Mouse (Mus musculus) embryonic stem cell, embryonic (primary cell): Measurements from ENCODE around the gene Dus1l.
"Not testable (repeated sequence)": the region's sequence is repeated elsewhere in the genome, so short reads cannot be mapped to it uniquely, and the experiment has no call there.

ENCODE experiments used
- CTCF ChIA-PET, 4 experiments: fragments of 300-600 bp in 2 of 4; fragments of 350-600 bp in 2 of 4; sonication (Branson Sonifier 250); formaldehyde crosslinking; loops; one replicate each; lab custom pipeline; 2022; ENCODE audit warnings: inconsistent platforms in 2 of 4; lab: Charles Lee
- POLR2A ChIA-PET, 4 experiments: fragments of 300-600 bp in 2 of 4; fragments of 350-600 bp in 2 of 4; sonication (Branson Sonifier 250); formaldehyde crosslinking; loops; one replicate each; lab custom pipeline; 2022; ENCODE audit warnings: antibody characterized with exemption in 4 of 4, inconsistent platforms in 1 of 4; lab: Charles Lee

Gene Dus1l

DNA sequence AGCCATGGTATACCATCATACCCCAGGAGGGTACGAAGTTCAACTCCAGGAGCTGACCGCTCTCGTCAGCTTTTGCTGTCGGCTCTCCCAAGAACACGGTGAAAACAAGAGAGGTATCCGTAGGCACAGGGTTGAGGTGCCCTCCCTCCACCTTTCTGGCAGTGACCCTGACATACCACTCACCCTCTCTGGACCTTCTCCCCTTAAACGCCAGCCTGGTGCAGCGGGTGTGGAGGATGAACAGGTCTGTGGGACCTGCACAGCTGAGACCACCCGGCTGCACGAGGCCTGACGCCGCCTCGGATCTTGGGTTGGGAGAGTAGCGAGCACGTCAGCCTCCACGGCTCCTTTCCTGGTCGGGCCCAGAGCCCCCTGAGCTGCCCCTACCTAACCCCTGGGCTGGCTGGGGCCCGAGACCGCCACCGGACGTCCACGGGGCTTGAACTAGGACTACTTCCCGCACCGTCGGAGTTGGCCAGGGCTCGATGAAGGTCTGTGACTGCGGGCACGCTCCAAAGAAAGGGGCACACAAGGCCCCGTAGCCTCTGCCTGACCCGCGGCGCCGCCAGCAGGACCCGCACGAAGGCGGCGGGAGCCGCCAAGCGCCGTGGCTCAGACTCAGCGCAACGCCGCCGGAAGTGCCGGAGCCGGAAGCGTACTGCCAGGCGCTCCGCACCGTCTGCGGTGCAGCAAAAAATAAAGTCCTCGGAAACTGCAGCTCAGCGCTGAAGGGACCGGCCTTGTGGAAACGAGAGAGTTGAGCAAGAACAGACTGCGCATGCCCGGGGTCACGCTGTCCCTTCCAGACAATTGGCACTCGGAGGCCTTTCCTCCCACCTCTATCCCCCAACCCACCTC, at the start of gene Dus1l:
Gene Dus1l (minus strand): TSS at position 648 of the 858 bp plus-strand sequence.
- CTCF ChIA-PET: interaction anchor here (0.7 to 3.6 kb wide), 13 partner anchors 10 to 489 kb away, joined by 3 to 12 read pairs (median 4); partner anchors contain the start of genes Rac3 (in 2 of the 4) and Rfng (in 1 of the 4)
- POLR2A ChIA-PET: interaction anchor here (0.6 to 3.1 kb wide), 43 partner anchors 9 to 866 kb away, joined by 3 to 28 read pairs (median 4); partner anchors contain the start of genes Gps1 (in 2 of the 4), Rfng (in 2 of the 4), Arl16 (in 1 of the 4) and Cenpx (in 1 of the 4)

DNA sequence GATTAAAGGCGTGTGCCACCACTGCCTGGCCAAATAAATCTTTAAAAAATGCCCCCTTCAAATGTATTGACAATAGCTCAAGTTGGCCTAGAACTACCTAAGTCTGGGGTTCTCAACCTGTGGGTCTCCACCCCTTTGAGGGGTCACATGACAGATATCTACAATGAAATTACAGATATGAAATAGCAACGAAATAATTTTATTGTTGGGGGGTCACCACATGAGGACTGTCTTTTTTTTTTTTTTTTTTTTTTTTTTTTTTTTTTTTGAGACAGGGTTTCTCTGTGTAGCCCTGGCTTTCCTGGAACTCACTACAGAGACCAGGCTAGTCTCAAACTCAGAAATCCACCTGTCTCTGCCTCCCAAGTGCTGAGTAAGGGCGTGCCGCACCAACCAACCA, 48.1 kb upstream of the Dus1l start:
- ChIA-PET POLR2A (interaction anchor here in 3 of 4 experiments (0.6 to 11.8 kb wide), 7 partner anchors 7 to 302 kb away, joined by 3 to 190 read pairs (median 4); partner anchors contain the start of gene Tex19.1 (in 1 of the 3)), CTCF (interaction anchor here in 2 of 4 experiments (0.7 kb wide), 2 partner anchors 111 to 193 kb away, joined by 3 to 6 read pairs; no protein-coding TSS in a partner anchor)

DNA sequence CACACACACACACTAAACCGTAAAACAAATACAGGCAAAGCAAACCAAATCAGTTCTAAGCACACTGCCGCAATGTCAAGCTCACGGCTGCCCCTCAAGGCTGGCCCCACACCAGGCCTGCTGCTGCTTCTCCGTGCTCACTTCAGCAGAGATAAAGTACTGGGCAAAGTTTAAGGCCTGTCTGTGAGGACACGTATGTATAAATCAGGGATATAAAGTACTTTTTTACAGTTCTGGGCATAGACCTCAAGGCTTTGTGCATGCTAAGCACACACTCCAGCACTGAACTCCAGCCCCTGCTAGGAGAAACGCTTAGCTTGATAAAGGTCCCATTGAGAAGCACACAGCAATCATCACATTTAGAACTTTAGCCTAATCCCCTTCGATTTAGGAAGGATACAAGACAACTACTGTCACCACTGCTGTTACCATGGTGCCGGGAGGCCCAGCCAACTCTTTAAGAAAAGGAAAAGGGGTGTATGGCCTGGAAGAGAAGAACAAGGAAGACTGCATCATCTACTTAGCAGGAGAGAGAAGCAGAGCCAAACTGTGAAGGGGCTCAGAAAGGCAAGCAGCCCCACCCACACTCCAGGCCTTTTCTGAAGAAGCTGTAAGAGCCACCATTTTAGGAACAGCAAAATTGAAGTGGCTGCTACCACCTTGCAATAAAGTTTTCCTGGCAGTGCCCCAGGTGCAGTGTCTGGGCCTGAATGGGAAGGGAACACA, 37.5 kb upstream of the Dus1l start:
- POLR2A ChIA-PET: interaction anchor here in 3 of 4 experiments (0.5 to 11.8 kb wide), 34 partner anchors 9 to 954 kb away, joined by 3 to 190 read pairs (median 3); partner anchors contain the start of genes Fasn (in 3 of the 3), Dus1l (in 1 of the 3), Pycr1 (in 1 of the 3) and Rac3 (in 1 of the 3)
- CTCF ChIA-PET: interaction anchor here in 1 of 4 experiments (0.7 kb wide), 1 partner anchor 70 kb away, joined by 4 read pairs; no protein-coding TSS in a partner anchor

DNA sequence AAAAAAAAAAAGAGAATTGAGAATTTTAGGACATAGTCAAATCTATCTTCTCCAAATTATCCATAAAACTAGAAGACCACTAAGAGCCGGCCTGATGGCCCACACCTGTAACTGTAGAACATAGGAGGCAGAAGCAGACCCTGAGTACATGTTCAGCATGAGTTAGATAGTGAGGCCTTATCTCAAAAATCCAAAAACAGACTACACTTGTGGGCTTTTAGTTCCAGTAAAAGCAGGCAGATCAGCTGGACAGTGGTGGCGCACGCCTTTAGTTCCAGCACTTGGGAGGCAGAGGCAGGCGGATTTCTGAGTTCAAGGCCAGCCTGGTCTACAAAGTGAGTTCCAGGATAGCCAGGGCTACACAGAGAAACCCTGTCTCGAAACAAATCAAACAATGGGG, 36.8 kb upstream of the Dus1l start:
- CTCF ChIA-PET: not testable (repeated sequence)
- POLR2A ChIA-PET: interaction anchor here in 3 of 4 experiments (0.9 to 11.8 kb wide), 14 partner anchors 8 to 227 kb away, joined by 3 to 190 read pairs (median 4); partner anchors contain the start of genes Fasn (in 3 of the 3), Pycr1 (in 1 of the 3) and Rac3 (in 1 of the 3)

DNA sequence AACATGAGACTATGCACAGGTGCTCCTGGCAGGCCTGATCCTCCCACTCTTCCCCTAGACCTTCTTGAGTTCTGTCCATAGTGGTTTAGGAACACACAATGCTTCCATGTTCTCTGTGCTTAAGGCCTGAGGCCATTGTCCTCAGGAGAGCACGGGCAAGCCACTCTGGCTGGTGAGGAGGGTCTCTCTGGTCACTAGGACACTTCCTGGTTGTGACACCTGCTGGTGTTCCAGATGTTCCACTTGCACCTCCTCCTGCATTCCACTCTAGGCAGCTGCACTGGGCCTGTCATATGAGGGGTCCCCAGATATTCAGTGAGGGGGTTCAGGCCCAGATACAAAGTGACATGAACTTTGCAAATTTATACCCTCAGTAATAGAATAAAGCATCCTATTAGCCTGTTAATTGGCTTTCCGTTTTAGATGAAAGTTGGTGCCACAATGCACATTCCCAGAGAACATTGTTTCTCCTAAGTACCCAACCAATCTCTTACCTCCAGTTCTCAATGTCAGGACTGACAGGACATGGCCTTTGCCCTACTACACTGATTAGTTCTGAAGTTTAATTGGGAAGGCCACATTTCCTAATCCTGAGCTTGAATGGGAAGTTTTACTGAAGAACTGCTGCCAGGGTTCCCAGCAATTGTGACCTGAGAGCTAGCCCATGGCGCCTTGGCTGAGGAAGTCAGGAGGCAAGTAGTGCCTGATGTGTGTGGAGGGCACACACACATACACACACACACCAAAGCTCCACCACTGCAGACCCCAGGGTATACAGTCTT, 35.6 kb upstream of the Dus1l start:
- CTCF ChIA-PET: no interaction called here
- POLR2A ChIA-PET: interaction anchor here in 2 of 4 experiments (1.1 to 16.3 kb wide), 6 partner anchors 8 to 22 kb away, joined by 3 to 274 read pairs (median 106); partner anchors contain the start of gene Fasn (in 1 of the 2)

DNA sequence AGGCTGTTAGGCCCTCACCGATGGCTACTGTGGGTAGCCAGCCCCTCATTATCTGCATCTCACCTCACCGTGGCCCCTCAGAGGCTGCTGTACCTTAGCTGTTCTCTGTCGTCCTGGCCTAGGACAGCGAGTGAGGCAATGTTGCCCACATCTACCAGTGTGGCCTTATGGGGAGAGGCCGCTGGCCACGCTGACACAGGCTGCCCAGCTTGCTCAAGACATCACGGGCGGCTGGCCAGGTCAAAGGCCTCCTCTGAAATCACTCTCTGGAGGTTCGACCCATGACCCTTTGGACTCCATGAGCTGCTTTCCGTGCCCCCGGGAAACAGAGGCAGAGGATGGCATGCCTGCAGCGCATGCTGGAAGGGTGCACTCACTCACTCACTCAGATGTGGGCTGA, 34.5 kb upstream of the Dus1l start:
- ChIA-PET CTCF (no interaction called here), POLR2A (interaction anchor here in 2 of 4 experiments (0.8 to 16.3 kb wide), 8 partner anchors 10 to 44 kb away, joined by 3 to 274 read pairs (median 15); no protein-coding TSS in a partner anchor)

DNA sequence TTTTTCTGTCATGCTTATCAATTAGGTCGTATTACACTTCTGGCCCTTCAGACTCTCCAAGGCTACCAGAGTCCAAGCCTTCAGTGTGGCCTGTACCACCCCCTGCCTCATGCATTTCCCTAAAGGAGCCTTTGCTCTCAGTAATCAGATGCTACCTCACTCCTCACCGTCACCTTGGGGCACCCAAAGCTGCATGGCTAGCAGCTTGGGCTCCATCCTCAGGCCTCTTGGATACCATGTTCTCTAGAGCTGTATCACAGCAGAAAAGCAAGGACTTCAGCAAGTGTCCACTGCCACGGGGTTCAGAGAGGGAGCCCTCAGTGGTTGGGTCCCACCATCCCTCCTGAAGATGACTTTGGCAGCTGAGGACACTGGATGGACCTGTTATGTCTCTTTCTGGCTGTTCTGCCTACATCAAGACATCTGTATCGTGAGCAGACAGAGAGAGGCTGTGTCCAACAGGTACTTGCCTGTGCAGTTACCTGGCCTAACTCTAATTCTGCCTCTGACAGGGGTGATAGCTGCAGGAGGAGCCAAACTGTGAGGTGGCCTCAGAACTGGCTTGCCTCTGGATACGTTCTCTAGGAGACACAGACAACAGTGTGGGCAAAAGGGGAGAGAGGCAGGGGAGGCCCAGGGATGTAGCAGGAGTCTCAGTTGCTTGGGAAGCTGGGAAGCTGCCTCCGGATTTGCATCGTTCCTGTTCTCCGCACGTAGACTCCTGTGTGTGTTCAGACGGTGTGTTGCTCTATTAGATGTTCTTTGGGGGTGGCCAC, 33.7 kb upstream of the Dus1l start:
- ChIA-PET POLR2A (interaction anchor here in 2 of 4 experiments (0.8 to 16.3 kb wide), 12 partner anchors 9 to 187 kb away, joined by 3 to 274 read pairs (median 5); partner anchors contain the start of gene Pycr1 (in 1 of the 2)), CTCF (interaction anchor here in 1 of 4 experiments (0.6 kb wide), 1 partner anchor 11 kb away, joined by 3 read pairs; no protein-coding TSS in a partner anchor)

DNA sequence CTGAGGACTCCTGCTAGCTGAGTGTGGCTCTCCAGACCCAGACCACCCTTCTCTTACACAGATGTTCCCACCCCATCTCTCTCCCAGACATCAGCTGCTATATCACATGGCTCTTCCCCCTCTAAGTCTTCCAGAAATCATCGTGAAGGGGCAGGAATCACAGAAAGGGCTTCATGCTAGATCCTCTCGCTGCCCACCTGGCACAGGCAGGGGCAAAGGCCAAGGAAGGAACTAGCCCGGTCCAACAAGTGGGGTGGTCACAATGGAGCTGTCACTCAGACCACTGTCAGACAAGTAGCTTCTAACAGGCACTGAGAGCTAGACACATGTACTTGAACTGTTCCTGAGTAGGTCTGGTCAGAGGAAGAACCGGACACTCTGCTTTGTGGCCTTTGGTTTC, 32.2 kb upstream of the Dus1l start:
- POLR2A ChIA-PET: interaction anchor here in 3 of 4 experiments (0.6 to 16.3 kb wide), 13 partner anchors 10 to 185 kb away, joined by 3 to 274 read pairs (median 4); partner anchors contain the start of gene Pycr1 (in 2 of the 3)
- CTCF ChIA-PET: interaction anchor here in 1 of 4 experiments (1.6 kb wide), 1 partner anchor 29 kb away, joined by 3 read pairs; no protein-coding TSS in a partner anchor

DNA sequence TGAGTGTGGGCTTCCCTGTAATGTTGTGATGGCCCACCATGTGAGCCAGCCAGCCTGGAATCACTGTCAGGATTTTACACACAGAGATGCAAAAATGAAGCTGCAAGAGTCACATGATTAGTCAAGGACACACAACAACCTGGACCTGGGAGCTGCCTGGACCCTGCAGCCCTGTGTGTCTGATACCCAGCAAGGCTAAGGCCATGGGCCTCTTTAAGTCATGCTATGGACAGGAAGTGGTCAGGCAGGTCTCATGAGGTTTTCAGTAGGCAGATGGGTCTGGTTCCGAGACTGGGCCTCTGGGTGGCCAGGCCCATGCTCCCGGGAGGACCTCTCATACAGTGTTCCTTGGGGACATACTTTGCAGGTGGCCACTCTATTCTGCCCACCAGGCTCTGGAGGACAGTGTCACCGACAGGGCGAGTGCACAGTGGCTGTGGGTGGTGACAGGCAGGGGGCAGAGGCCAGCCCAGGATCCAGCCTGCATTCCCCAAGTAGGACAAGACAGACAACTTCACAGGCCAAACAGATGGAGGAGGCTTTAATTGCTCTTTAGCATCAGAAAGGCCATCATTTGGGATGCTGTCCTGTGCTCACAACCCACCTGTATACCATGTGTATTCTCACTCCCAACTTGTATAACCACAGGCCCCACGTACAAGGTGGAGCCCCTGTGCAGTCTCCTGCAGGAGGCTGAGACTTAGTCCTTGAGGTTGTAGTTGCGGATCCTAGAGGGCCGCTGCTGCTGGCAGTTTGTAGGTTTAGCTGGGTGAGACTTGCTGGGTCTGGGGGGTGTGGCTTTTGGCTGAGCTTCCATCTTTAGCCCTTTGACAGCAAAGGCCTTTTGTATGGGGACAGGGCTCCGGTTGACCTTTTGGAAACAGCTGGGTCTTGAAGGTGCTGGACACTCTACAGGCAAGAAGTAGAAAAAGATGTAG, 30.1 kb upstream of the Dus1l start:
- ChIA-PET CTCF (interaction anchor here in 3 of 4 experiments (0.6 to 1.5 kb wide), 10 partner anchors 26 to 227 kb away, joined by 3 to 4 read pairs (median 3); no protein-coding TSS in a partner anchor), POLR2A (interaction anchor here (0.5 to 16.3 kb wide), 32 partner anchors 8 to 359 kb away, joined by 3 to 274 read pairs (median 4); partner anchors contain the start of genes Arl16 (in 1 of the 4), Ccdc57 (in 1 of the 4) and P4hb (in 1 of the 4))

DNA sequence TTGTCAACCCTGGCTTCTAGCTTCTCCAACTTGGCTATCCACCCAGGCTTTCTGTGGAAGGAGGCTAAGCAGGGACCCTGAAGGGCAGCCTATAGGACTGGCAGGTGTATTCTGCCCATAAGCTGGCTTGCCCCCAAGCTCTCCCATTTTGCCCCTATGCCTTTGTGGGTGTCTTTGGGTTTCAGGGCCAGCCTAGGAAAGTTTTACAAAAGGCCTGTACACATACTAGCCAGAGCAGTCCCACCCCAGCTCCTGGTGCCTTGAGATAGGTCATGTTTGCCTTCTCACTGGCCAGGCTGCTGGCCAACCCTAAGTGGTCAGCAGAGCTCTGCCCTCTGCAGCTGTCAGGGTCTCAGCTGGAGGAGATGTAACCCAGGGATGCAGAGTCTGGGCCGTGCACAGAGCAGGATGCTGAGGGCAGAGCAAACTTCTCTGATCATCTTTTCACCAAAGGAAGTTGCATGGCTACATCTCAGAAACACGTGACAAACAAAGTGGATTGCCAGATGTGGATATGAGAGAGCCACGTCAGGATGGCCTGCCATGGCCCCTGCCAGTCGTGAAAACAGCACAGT, 29.2 kb upstream of the Dus1l start:
- POLR2A ChIA-PET: interaction anchor here (0.5 to 16.3 kb wide), 38 partner anchors 8 to 358 kb away, joined by 3 to 274 read pairs (median 5); partner anchors contain the start of genes Arl16 (in 1 of the 4), P4hb (in 1 of the 4) and Rac3 (in 1 of the 4)
- CTCF ChIA-PET: interaction anchor here in 3 of 4 experiments (0.6 to 1.5 kb wide), 8 partner anchors 25 to 105 kb away, joined by 3 to 4 read pairs (median 3); partner anchors contain the start of gene Rac3 (in 1 of the 3)

DNA sequence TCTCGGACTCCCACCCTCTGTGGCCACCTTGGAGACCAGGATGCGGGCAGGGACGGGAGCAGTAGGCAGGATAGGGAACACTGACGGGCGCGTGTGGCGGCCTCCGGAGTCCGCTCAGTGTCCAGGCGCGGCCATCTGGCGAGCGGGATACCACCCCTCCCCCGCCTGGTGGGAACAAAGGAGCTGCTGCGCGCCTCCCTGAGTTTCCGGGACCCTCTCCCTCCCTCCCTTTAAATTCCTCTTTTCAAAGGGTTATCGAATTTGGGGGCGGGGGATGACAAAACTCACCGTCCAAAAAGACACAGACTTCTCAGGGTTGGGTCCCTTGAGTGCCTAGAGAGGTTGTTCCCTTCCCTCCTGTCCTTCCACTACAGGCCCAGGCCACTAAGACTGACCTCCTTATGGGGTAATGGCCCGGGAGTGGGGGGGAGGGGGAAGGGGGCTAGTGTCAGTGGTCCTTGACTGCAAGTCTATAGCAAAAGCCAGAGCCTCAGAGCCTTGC, 28.6 kb upstream of the Dus1l start:
- POLR2A ChIA-PET: interaction anchor here in 3 of 4 experiments (0.5 to 16.3 kb wide), 38 partner anchors 9 to 358 kb away, joined by 3 to 274 read pairs (median 6); partner anchors contain the start of genes Arl16 (in 1 of the 3), P4hb (in 1 of the 3), Pycr1 (in 1 of the 3) and Rac3 (in 1 of the 3)
- CTCF ChIA-PET: interaction anchor here in 3 of 4 experiments (0.6 to 1.5 kb wide), 8 partner anchors 19 to 104 kb away, joined by 3 to 8 read pairs (median 4); partner anchors contain the start of gene Rac3 (in 2 of the 3)

DNA sequence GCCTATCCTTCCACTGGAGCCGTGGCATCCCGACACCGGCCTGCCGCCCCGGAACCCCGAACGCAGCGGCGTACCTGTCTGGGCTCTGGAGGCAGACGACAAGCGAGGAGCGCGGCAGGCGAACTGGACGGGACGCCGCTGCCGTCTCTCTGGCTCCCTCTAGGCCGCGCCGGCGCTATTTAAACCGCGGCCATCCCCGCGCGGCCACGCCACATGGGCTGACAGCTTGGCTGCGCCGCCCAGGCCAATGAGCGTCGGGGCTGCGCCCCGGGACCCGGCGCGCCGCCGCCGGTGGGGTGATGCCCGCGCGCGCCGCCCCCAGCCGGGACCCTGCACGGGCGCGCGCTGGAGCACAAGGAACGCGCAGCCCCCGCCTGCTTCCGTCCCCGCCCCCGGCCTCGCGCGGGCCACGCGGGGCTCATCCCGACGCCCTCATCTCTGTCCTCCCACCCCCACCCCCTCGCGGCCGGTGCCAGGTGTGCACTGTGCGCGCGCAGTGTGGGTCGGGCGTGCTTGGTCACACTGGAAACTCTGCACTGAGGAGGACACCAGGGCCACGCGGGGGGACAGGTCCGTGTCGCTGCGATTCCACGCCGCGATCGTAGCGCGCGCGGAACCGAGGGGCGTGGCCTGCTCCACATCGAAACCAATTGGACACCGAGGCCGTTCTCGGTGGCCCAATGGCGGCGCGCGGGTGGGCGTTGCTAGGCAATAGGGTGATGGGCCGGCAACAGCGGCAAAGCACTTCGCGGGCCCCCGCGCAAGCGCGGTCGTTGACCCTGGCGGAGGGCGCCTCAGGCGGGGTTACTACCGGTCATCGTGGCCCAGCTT, 28.0 kb upstream of the Dus1l start, which contains the start of gene Fasn:
Gene Fasn (minus strand): TSS at position 592 of the 831 bp plus-strand sequence.
- CTCF ChIA-PET: interaction anchor here in 3 of 4 experiments (0.6 to 1.5 kb wide), 10 partner anchors 9 to 229 kb away, joined by 3 to 8 read pairs (median 4); partner anchors contain the start of gene Rac3 (in 1 of the 3)
- POLR2A ChIA-PET: interaction anchor here (0.5 to 16.3 kb wide), 93 partner anchors 8 to 577 kb away, joined by 3 to 274 read pairs (median 4); partner anchors contain the start of genes P4hb (in 3 of the 4), Dus1l (in 2 of the 4), Mrpl12 (in 2 of the 4) and Pycr1 (in 2 of the 4)

DNA sequence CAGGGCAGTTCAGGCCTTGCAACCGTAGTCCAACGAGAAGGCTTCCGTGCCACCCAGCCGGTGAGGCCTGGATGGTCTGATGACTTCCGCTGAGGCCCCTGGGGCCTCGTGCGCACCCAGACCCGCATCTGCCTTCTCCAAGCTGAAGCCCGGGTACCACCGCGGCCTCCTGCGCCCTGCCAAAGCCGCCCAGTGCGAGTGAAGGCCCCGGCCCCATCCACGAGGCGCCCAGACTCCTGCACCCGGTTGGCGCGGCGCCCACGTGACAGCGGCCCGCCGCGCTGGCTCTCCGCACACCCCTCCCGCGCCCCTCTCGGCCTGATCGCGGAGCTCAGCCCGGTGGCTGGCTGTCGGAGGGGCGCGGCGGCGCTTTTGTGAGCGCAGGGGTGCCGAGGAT, 27.3 kb upstream of the Dus1l start:
- POLR2A ChIA-PET: interaction anchor here (0.5 to 16.3 kb wide), 84 partner anchors 9 to 577 kb away, joined by 3 to 274 read pairs (median 4); partner anchors contain the start of genes P4hb (in 3 of the 4), Dus1l (in 2 of the 4), Mrpl12 (in 2 of the 4) and Pycr1 (in 2 of the 4)
- CTCF ChIA-PET: interaction anchor here in 3 of 4 experiments (0.9 to 1.4 kb wide), 9 partner anchors 9 to 230 kb away, joined by 3 to 8 read pairs (median 4); partner anchors contain the start of gene Rac3 (in 1 of the 3)
